Mouse (Mus musculus) embryo, embryonic 10.5 days (tissue): ENCODE measurements around the gene Raet1e.
A peak's percentile ranks its signal among the peaks of the same experiment; 100 is the strongest.
"Not testable (repeated sequence)": the region's sequence is repeated elsewhere in the genome, so short reads cannot be mapped to it uniquely, and the experiment has no call there.

ENCODE experiments used
- DNase-seq: peaks from one replicate; pipeline ENCODE4 v3.0.0-alpha.2; 2015; ENCODE audit warnings: low spot score

The Raet1e gene

DNA sequence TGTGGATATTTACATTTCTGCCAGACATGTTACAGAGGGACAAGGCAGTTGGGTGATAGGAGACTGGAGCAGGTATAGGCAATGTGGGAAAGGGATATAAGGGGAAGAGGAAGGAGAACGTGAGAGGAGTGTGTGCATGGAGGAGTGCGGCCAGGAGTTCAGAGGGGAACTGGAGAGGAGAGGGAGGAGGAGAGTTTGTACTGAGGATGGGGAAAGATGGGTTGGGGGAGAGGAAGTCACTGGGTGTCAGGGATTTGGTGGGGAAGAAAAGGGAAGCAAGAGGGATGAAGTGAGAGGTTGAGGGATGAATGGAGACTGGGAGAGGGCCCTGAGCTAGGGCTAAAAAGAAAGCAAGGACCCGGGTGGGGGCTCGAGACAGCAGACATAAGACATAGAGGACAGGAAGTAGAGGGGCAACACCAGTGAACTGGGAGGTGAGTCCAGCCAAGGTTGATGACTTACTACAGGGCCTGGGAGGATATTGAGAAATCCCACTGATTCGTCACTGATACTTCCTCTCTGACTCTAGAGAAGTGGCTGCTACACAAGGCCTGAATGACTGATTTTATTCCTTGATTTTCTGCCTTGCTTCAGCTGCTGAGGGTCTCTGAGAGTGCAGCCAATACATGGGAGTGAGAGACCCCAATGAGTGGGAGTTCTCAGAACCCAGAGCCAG, 7.1 kb downstream of the Raet1e start:
- not testable (repeated sequence) for DNase-seq

DNA sequence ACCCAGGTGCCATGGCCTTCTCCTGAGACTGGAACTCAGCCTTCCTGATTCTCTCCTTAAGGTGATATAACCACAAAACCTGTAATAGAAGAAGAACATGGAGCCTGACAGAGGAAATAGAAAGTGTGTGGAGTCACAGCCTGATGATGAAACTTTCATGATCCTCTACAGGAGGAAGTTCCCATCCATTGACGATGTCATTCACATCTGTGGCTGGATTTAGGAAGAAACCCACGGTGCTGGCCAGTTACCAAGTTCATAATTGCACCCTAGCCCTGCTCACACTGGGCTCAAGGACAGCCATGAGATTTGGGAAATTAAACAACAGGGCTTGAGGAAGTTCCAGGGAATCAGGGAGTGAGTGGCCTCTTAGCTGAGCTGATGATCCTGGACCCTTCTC, 7.7 kb downstream of the Raet1e start:
- DNase-seq = not testable (repeated sequence)

DNA sequence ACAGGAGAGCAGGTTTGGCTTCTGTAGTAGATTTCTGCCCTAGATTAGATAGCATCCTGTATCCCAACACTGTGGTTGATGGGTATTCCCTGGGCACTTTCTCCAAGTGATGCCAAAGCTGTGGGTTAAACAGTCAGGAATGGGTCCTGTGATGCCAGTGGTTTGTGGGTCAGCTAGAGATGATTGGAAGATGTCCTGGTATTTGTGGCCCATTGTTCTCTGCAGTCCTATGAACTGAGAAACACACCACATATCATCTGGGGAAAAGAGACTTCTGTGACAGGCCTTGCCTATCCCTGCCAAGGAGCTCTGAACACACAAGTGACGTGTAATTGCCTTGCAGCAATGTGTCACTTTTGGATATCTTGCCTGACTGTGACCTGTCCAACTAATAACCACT, 8.7 kb downstream of the Raet1e start:
- DNase-seq = not testable (repeated sequence)

DNA sequence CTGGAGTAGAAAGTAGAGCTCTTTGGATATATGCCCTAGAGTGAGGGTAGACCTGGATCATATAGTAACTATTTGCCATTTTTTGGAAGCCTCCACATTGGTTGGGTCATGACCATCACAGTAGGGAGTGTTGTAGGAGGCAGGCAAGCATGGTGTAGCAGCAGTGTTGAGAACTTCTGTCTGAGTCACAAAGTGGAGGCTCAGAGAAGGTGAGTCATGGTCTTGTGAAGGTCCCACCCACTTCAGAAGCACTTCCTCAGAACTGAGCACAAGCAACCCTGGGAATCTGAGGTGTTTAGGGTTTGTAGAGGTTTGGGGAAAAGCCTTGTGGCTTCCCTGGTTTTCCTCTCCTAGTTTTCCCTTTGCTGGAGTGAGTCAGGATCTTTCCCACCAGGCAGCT, 10.7 kb downstream of the Raet1e start:
- DNase-seq = not testable (repeated sequence)

DNA sequence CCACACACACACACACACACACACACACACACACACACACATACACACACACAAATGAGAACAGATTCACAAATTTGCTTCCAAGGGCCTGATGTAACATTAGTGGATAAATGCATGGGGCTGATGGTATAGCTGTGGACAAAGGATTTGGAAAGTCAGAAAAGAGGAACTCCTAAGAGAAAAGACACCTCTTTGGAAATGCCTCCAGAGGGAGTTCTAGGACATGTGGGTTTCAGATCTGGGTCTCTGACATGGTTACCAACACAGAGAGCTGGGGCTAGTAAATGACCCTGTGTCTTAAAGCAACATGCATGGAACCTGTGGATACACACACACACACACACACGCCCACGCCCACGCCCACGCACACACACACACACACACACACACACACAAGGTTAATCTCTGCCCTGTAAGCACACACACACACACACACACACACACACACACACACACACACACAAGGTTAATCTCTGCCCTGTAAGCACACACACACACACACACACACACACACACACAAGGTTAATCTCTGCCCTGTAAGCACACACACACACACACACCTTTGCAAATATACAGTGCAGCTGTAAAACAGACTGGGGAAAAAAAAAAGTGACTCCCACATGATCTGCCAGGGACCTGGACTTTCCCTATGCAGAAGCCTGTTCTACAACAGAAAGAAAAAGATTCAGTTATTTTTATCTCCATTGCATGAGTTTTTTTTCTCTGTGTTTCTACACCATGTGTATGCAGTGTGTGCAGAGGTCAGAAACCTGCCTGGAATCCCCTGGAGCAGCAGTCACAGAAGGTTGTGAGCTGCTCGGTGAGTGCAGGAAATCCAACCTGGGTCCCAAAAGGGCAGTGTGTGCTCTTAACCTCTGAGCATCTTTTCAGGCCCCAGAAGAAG, 14.3 kb downstream of the Raet1e start:
- DNase-seq = not testable (repeated sequence)

DNA sequence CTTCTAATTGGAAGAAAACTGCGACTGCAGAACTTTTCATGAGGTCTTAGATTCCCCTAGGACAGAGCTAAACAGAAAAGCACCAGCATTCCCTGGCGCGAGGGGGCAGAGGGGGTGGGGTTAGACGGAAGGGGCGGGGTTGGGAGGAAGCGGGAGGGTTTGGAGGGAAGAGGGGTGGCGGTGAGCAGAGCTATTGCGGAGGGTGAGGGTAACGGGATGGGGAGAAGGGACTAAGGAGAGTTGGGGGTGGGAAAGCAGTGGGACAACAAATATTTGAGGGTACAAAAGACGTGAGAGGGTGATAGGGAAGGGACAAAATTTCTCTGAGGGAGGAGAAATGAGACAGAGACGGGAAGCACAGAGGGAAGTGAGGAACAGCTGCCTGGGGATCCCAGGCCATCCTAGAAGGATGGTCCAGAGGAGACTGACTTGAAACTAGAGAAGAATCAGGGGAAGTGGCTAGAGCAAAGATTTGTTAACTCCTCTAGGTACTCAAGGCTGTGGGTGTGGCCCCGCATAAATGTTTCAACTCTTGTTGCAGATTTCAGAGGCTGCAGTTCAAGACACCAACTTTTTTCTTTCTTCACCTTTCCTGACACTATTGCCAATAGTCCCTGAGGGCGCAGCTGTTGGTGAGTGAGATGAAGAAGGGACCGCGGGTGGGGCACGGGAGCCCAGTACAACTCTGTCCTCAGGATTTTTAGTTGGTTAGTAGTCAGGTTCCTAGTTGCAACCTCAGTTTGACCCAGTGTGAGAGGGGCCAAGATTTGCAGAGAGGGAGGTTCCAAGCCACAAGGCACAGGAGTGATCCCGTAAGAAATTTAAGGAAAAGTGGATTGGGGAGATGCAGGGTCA, 15.2 kb downstream of the Raet1e start:
- DNase-seq = peak; percentile 40

DNA sequence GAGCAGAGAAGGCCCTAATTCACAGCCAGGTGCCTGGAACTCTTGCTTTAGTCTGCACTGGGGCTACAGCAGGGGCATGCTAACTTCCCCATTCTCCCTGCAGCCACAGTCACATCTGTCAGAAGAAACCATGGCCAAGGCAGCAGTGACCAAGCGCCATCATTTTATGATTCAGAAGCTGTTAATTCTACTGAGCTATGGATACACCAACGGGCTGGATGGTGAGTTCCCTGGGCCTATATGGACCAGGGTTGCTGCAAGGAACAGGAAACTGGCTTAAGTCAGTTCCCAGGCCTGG, 15.8 kb downstream of the Raet1e start:
- not testable (repeated sequence) for DNase-seq

DNA sequence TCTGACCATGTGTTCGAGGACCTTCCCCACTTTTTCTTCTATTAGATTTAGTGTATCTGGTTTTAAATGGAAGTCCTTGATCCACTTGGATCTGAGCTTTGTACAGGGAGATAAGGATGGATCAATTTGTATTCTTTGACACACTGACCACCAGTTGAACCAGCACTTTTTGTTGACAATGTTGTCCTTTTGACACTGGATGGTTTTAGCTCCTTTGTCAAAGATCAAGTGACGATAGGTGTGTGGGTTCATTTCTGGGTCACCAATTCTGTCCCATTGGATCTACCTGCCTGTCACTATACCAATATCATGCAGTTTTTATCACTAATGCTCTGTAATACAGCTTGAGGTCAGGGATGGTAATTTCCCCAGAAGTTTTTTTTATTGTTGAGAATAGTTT, 18.1 kb downstream of the Raet1e start:
- not testable (repeated sequence) for DNase-seq

DNA sequence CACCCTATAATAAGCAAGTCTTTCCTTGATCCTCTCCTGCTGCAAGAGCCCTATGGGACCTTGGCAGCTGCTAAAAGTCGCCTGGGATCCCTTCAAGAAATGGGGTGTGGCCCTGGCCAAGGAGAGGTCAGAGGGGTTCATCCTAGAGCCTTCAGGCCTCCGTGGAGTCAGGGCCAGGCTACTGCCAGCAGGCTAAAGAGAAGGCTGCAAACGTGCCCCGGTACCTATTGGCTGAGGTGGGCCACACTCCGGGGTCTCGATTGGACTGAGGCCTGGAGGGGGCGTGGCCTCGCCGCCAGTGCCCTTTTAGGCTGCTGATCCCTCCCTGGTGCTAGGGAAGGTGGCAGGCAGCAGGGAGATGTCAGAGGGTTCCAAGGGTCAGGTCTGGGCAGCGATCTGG, 32.7 kb downstream of the Raet1e start:
- peak; percentile 47 for DNase-seq

DNA sequence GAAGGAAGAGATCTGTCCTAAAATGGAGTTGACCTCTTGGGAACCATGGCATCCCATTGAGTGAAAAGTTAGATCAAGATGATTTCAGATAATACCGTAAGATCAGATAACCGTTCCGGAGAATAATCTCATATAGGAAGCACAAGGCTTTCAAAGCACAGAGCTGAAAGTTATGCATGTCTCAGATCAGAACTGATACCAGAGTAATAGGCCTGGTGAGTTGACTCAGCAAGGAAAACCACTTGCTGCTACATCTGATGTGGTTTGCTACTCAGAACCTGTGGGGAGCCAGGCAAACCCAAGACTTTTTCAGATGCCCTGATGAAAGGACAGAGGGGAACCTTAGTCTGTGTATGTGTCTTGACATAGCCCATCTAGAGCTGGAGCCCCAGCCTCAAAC, 43.0 kb downstream of the Raet1e start:
- DNase-seq = not testable (repeated sequence)

DNA sequence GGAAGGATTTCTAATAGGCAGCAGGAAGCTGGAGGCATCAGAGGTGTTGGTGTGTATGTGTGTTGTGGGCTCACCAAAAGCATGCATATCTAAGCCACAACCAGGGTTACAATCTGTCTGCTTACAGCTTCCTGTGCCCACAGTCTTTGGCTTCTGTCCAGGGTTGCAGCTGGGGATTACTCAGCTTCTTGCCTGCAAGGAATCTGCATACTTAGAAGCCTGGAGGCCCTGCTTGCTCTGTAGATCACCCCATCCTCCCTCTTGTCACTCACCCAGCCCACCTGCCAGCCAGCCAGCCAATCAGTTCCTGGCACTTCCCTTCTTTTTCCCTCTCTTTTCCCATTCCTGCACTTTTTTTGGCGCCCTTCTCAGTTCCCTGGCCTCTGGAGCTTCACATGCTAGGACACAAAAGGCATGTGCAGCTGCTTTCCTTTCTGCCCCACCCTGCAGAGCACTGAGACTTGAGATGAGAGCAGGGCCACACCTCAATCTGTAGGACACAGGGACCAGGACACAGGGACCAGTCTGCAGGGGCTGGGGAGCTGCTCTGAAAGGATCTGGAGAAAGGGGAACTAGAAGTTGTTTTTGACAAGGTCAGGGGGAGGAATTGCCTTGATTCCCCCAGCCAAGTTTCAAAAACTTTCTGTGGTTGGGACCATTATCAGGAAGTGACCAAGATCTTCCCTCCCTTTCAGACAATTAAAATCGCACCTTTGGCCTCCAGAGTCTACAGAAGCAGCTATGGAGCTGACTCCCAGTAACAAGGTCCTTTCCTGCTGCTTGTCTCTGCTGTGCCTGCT, 44.6 kb downstream of the Raet1e start:
- DNase-seq = not testable (repeated sequence)

DNA sequence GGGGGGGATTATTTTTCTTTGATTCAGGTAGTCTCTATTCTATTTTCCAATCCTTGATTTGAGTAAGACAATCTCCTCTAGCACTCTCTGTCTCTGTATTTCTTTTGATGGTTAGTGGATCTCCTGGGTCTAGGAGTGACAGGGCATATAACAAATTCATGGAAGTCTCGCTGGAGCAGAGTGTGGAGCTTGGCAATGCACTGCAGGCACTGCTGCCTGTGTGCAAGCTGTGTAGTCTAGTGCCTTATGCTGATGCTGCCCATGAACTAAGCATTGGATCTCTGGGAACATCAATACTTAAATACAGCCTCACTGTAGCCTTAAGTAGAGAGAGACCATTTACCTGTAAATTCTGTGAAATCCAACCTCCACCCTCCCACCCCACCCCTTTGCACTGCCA, 48.1 kb downstream of the Raet1e start:
- not testable (repeated sequence) for DNase-seq

DNA sequence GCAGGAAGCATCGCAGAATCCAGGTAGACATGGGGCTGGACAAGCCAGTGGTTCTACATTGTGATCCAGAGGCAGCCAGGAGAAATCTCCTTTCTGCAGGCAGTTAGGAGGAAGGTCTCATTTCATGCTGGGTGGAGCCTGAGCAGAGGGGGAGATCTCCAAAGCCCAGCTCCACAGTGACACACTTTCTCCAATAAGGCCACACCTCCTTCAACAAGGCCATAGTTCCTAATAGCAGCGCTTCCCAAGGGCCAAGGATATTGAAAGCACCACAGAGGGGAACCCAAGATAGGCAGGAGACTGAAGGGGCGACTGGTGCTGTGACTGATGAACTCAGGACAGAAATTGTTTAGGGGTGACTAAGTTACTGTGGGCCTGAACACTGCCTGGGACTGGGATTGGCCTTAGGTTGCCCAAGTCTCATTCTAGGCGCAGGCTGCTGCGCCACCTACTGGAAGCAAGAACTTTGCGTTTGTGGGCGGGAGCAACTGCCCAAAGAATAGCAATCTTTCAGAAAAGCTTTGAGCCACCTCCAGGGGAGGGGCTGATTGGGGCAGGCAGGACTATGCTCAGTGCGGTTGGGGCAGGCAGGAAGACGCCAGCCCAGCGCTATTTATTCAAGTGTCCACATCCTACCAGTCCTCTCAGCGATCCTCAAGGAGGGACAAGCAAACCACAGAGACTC, 53.8 kb downstream of the Raet1e start:
- peak; percentile 59 for DNase-seq

DNA sequence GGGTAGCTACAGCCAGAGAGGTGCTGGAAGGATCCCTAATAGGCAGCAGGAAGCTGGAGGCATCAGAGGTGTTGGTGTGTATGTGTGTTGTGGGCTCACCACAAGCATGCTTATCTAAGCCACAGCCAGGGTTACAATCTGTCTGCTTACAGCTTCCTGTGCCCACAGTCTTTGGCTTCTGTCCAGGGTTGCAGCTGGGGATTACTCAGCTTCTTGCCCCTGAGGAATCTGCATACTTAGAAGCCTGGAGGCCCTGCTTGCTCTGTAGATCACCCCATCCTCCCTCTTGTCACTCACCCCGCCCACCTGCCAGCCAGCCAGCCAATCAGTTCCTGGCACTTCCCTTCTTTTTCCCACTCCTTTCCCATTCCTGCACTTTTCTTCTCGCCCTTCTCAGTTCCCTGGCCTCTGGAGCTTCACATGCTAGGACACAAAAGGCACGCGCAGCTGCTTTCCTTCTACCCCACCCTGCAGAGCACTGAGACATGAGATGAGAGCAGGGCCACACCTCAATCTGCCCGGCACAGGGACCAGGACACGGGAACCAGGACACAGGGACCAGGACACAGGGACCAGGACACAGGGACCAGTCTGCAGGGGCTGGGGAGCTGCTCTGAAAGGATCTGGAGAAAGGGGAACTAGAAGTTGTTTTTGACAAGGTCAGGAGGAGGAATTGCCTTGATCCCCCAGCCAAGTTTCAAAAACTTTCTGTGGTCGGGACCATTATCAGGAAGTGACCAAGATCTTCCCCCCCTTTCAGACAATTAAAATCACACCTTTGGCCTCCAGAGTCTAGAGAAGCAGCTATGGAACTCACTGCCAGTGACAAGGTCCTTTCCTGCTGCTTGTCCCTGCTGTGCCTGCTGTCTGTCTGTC, 65.3 kb downstream of the Raet1e start:
- not testable (repeated sequence) for DNase-seq

DNA sequence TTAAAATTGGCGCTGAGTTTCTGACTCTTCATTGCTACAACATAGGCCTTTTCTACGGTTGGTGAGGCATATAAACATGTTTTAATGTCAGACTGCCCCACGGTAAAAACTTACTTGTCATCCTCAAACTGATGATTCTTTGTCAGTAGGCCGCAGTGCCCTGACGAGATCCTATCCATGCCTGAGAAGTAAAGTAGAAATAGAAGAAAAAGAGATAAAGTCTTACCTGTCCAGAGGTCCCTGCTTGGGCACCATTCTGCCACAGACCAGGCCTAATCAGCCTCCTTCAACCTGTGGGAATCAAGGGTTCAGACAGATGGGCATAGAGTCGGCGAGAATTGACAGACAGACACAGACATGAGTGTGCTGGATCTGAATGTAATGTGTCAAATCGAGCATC, 106.7 kb downstream of the Raet1e start:
- DNase-seq = no peak

DNA sequence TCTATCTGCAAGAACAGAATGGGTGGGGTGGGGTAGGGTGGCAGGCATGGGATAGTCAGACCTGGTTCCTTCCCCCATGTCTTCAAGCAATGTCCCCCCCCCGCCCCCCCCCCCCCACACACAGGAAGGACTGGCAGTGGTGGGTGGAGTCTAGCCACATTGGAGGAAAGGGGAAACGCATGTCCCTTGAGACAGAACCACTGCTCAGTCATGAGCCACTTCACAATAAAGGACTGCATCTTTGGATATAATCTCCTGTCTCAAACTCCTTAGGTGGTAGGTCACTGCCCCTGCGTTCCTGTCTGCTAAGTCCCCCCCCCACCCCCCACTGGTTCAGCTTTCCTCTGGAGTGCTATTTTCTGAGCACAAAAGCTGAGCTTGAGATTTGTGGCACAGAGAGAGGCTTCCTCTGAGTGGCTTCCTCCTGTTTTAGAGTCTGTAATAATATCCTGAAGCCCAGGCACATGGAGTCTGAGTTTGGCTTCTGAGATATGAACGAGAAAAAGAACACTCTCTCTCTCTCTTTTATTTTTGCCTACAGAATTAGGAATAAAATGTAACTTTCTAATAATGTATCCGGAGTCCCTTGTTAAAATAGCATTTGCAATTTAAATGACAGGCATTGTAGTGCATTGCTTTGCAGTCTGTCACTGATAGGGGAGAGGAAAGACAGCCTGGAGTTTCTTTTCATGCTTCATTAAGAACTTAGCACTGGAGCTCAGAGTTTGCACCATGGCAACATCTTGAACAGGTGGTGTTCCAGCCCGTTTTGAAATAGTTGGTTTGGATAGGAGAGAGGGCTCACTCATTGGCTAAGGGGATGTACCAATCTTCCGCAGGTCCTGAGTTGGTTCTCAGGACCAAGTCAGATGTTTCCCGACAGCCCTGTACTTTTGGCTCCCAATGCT, 112.8 kb downstream of the Raet1e start:
- peak; percentile 9 for DNase-seq

DNA sequence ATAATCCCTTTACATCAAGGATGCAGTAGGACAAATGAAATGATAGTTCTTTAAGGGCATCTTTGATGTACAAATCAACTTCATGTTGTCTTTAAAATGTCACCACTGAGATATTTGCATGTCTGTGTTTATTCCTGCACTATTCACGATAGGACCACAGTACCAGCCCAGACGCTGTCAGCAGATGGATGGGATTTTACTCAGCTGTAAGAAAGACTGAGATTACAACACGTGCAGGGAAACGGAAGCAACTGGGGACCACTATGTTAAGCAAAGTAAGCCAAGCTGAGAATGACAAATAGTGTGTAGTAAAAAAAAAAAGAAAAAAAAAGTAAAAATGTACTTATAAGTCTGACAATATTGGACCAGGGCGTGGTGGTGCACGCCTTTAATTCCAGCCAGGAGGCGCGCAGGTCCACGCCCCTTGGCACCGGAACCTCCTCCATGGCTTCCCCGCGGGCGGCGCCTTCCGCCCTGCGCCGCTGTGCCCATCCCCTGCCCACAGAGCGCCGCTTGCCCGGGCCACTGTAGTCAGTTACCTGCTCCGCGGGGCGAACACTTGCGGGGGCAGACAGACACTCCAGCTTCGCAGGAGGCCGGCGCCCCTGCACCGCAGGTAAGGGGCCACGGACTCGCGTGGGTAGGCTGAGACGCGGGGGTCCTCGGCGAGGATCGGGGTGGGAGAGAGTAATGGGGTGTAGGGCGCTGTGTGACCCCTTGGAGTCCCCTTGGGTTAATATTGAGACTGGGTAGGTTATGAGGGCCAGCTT, 114.7 kb downstream of the Raet1e start:
- peak; percentile 36 for DNase-seq

DNA sequence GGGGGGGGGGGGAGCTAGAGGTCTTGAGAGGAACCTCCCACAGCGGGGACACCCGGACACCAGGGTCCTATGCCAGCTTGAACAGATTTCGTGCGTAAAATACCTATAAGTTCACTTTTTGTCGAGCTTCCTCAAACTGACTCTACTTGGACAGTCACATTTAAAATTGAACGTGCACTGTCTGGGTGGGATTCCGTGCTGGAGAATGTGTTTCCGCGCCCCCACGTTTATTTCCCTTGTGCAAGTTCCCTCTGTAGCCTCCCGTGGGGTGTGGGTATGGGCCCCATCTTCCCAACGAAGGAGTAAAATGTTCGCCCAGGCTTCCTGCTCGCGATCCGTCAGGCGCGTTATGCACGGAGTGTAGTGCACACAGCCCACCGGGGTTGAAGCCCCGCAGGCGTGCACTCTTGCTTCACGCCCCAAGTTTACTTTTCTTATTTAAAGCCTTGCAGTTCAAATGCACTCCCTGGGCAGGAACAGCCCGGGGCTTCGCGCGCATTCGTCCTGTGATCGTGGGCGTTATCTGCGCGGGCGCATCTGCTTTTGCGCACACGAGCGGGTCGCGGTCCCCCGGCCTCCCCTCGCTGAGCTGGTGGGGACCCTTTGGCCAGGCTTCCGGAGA, 115.4 kb downstream of the Raet1e start:
- peak; percentile 40 for DNase-seq
